ENCODE assay signal across 21 mouse cellular contexts in the genomic region with DNA sequence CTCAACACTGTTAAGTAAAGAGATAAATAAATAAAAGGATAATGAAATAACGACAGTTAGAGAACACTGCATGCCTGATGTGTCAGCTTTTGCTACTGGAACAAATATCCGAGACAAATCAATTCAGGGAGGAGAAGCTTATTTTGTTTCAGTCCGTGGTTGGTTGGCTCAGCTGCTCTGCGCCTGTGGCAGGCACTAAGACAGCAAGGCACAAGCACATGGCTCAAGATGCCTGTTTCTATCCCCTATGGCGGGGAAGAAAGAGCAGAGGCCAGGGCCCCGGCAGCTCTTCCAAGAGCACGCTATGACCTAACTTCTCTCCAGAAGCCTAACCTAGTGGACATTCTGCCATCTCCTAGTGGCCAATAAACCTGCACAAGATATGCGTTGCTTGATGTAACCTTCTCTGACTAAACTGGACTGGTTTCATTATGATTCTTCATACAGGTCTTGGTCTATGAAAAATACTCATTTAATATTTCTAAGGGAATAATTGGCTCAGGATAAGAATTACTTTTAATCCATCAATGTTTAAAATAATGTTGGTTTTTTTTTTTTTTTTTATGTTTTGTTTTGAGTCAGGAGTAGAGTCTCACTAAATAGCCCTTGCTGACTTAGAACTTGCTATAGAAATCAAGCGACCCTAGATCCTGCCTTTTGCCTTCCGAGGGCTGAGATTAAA. TPM values are rescaled to one million over a fixed set of nuclear protein-coding genes. Genes with fewer than 3 reads are reported as not detected.
DNase-seq lines count a peak whose midpoint lies in the region; ATAC-seq and TF ChIP-seq lines count a peak whose summit lies in the region.
"Had no signal": no experiment of that assay in that cellular context is flagged by ENCODE, and none has a peak within 500 bp of the region (broad histone marks: within the 10 kb centered on the region; RNA-seq: fewer than 3 reads in every experiment).

No protein-coding gene starts in this region.

- no peak for ATAC-seq in embryonic facial prominence, embryonic 11.5 days (replicated peaks; ENCODE audit: insufficient number of reproducible peaks, low FRiP score, low TSS enrichment, low read depth)
- ATAC-seq in hindbrain, embryonic 11.5 days (ENCODE audit: low FRiP score), result no peak
- ATAC-seq in midbrain, embryonic 14.5 days (ENCODE audit: low FRiP score, low TSS enrichment), result no peak; the same call in 1 of the 2 replicates
- ATAC-seq: intestine, postnatal 0 days had no signal

- no peak for TF ChIP-seq POLR2A in CH12.LX (IDR thresholded peaks at IDR 0.05; ENCODE audit: low read depth, low read length)

- no peak for TF ChIP-seq CTCF in CH12.LX (conservative IDR thresholded peaks at IDR 0.05 in 1 of 2, IDR thresholded peaks at IDR 0.05 in 1 of 2; ENCODE audit: low read depth in 2 of 2, low read length in 2 of 2)

- no peaks in the 10 kb centered on the region for H3K36me3 ChIP-seq in embryonic facial prominence, embryonic 11.5 days (replicated peaks; ENCODE audit: control insufficient read depth, insufficient read depth, low read depth, low read length)
- H3K36me3 ChIP-seq in embryonic facial prominence, embryonic 10.5 days (replicated peaks), result no peaks in the 10 kb centered on the region
- peaks cover 10 to 14% of the 10 kb centered on the region in 2 experiments for H3K36me3 ChIP-seq in CH12.LX (replicated peaks in 1 of 2; ENCODE audit: control insufficient read depth in 1 of 2, insufficient read depth in 1 of 2, low read length in 1 of 2)
- no peaks in the 10 kb centered on the region for H3K36me3 ChIP-seq in hindbrain, embryonic 11.5 days (ENCODE audit: control insufficient read depth, insufficient read depth, low read length)
- H3K36me3 ChIP-seq in midbrain, embryonic 14.5 days (ENCODE audit: control insufficient read depth, insufficient read depth, low read length), result no peaks in the 10 kb centered on the region
- H3K36me3 ChIP-seq: forebrain, embryonic 12.5 days; heart, embryonic 10.5 days; hindbrain, embryonic 15.5 days; kidney, embryonic 15.5 days; limb, embryonic 13.5 days; lung, embryonic 15.5 days; stomach, embryonic 15.5 days had no signal

- no peak for TF ChIP-seq RAD21 in CH12.LX (IDR thresholded peaks at IDR 0.05; ENCODE audit: low read depth, low read length)

- dilution Hi-C loops in CH12.LX (cut with MboI; ENCODE audit: extremely low pct_ligation_motif_present, extremely low pct_unique_long_range_greater_than_20kb, low sequenced_read_pairs), result no loop called here

- WGBS in embryonic facial prominence, embryonic 11.5 days, result 68% methylated on average over 10 of the region's 10 CpGs
- 74% methylated on average over 10 of the region's 10 CpGs for WGBS in embryonic facial prominence, embryonic 10.5 days
- WGBS in hindbrain, embryonic 11.5 days, result 54% methylated on average over 10 of the region's 10 CpGs
- WGBS in midbrain, embryonic 14.5 days, result 39% methylated on average over 10 of the region's 10 CpGs

- TF ChIP-seq EP300 in CH12.LX (IDR thresholded peaks at IDR 0.05; ENCODE audit: low read length), result 0 out of 2 replicates have a peak, but pooled peaks have one; percentile 36

- peaks cover 29% of the 10 kb centered on the region for H3K79me2 ChIP-seq in CH12.LX (replicated peaks; ENCODE audit: control insufficient read depth, extremely low read depth, insufficient read depth, poor library complexity, severe bottlenecking)

- no peak overlapping the region for H3K4me2 ChIP-seq in embryonic facial prominence, embryonic 11.5 days (ENCODE audit: low read depth, low read length)
- H3K4me2 ChIP-seq in CH12.LX (ENCODE audit: insufficient read depth, low read depth, poor library complexity, severe bottlenecking), result 0 out of 2 replicates have a peak overlapping the region, but pooled peaks have one; percentile 1
- no peak overlapping the region for H3K4me2 ChIP-seq in hindbrain, embryonic 11.5 days (replicated peaks; ENCODE audit: low read depth, low read length)
- H3K4me2 ChIP-seq in midbrain, embryonic 14.5 days (ENCODE audit: low read length), result no peak overlapping the region
- H3K4me2 ChIP-seq: forebrain, embryonic 12.5 days; hindbrain, embryonic 15.5 days; kidney, embryonic 15.5 days; limb, embryonic 13.5 days; lung, embryonic 15.5 days; stomach, embryonic 15.5 days had no signal

- H3K27ac ChIP-seq in embryonic facial prominence, embryonic 11.5 days (replicated peaks; ENCODE audit: low read depth, low read length), result no peak overlapping the region
- no peak overlapping the region for H3K27ac ChIP-seq in embryonic facial prominence, embryonic 10.5 days (replicated peaks)
- peak overlapping the region; percentile 69 for H3K27ac ChIP-seq in CH12.LX (ENCODE audit: insufficient read depth, low read depth)
- H3K27ac ChIP-seq in hindbrain, embryonic 11.5 days (ENCODE audit: low read depth, low read length), result no peak overlapping the region
- H3K27ac ChIP-seq in midbrain, embryonic 14.5 days (replicated peaks; ENCODE audit: low read depth, low read length), result no peak overlapping the region
- H3K27ac ChIP-seq: forebrain, embryonic 12.5 days; heart, embryonic 10.5 days; hindbrain, embryonic 15.5 days; kidney, embryonic 15.5 days; limb, embryonic 13.5 days; liver, embryonic 14.5 days; lung, embryonic 15.5 days; macrophage; stomach, embryonic 15.5 days had no signal

- H3K9ac ChIP-seq in embryonic facial prominence, embryonic 11.5 days (replicated peaks; ENCODE audit: low read length), result no peak overlapping the region
- H3K9ac ChIP-seq in CH12.LX (ENCODE audit: insufficient read depth, low read depth), result peak overlapping the region; percentile 84; the same call in 1 of the 2 replicates
- no peak overlapping the region for H3K9ac ChIP-seq in hindbrain, embryonic 11.5 days (ENCODE audit: low read depth, low read length)
- no peak overlapping the region for H3K9ac ChIP-seq in midbrain, embryonic 14.5 days (replicated peaks; ENCODE audit: low read length)
- H3K9ac ChIP-seq: forebrain, embryonic 12.5 days; hindbrain, embryonic 15.5 days; kidney, embryonic 15.5 days; limb, embryonic 13.5 days; liver, embryonic 14.5 days; lung, embryonic 15.5 days; stomach, embryonic 15.5 days had no signal

- DNase-seq in embryonic facial prominence, embryonic 11.5 days (ENCODE audit: low spot score), result peak; percentile 15
- DNase-seq in embryonic facial prominence, embryonic 10.5 days (ENCODE audit: low spot score), result no peak
- no peak for DNase-seq in CH12.LX (ENCODE audit: extremely low read depth)
- DNase-seq in hindbrain, embryonic 11.5 days (ENCODE audit: low spot score), result peak; percentile 13
- peak; percentile 62 for DNase-seq in midbrain, embryonic 14.5 days
- DNase-seq in adrenal gland, postnatal 14 days, result no peak
- DNase-seq in thymus, postnatal 10 days (ENCODE audit: low spot score in 2 of 2), result no peak
- DNase-seq: cerebellum, adult 2 months; gastrocnemius, postnatal 36 days; kidney, postnatal 4 days; thymus, adult 18-20 months had no signal

- H3K4me1 ChIP-seq in embryonic facial prominence, embryonic 11.5 days (ENCODE audit: control insufficient read depth, insufficient read depth, low read length), result no peaks in the 10 kb centered on the region
- no peaks in the 10 kb centered on the region for H3K4me1 ChIP-seq in embryonic facial prominence, embryonic 10.5 days
- peaks cover 3 to 44% of the 10 kb centered on the region in 2 experiments; a peak in 3 of 4 replicates for H3K4me1 ChIP-seq in CH12.LX (ENCODE audit: control insufficient read depth in 1 of 2, insufficient read depth in 2 of 2)
- no peaks in the 10 kb centered on the region for H3K4me1 ChIP-seq in hindbrain, embryonic 11.5 days (replicated peaks; ENCODE audit: control insufficient read depth, insufficient read depth, low read length)
- no peaks in the 10 kb centered on the region; the same call in 1 of the 2 replicates for H3K4me1 ChIP-seq in midbrain, embryonic 14.5 days (ENCODE audit: control insufficient read depth, insufficient read depth, low read length)
- H3K4me1 ChIP-seq: forebrain, embryonic 12.5 days; heart, embryonic 10.5 days; kidney, embryonic 15.5 days; limb, embryonic 13.5 days; lung, embryonic 15.5 days; stomach, embryonic 15.5 days had no signal

- no peaks in the 10 kb centered on the region for H3K27me3 ChIP-seq in embryonic facial prominence, embryonic 11.5 days (ENCODE audit: control insufficient read depth, insufficient read depth, low read length)
- H3K27me3 ChIP-seq in embryonic facial prominence, embryonic 10.5 days (replicated peaks; ENCODE audit: low read depth, poor library complexity, severe bottlenecking), result no peaks in the 10 kb centered on the region
- no peaks in the 10 kb centered on the region for H3K27me3 ChIP-seq in CH12.LX (replicated peaks)
- H3K27me3 ChIP-seq in hindbrain, embryonic 11.5 days (ENCODE audit: control insufficient read depth, insufficient read depth, low read length), result no peaks in the 10 kb centered on the region
- H3K27me3 ChIP-seq in midbrain, embryonic 14.5 days (ENCODE audit: control insufficient read depth, insufficient read depth, low read length), result no peaks in the 10 kb centered on the region
- H3K27me3 ChIP-seq: forebrain, embryonic 12.5 days; hindbrain, embryonic 15.5 days; kidney, embryonic 15.5 days; limb, embryonic 13.5 days; lung, embryonic 15.5 days; stomach, embryonic 15.5 days had no signal

- no peak overlapping the region for H3K4me3 ChIP-seq in embryonic facial prominence, embryonic 11.5 days (ENCODE audit: low read depth, low read length)
- no peak overlapping the region for H3K4me3 ChIP-seq in embryonic facial prominence, embryonic 10.5 days
- no peak overlapping the region for H3K4me3 ChIP-seq in CH12.LX (replicated peaks in 1 of 3; ENCODE audit: low read depth in 2 of 3, low read length in 2 of 3, poor library complexity in 1 of 3)
- H3K4me3 ChIP-seq in hindbrain, embryonic 11.5 days (ENCODE audit: low read depth, low read length), result no peak overlapping the region
- H3K4me3 ChIP-seq in midbrain, embryonic 14.5 days (replicated peaks; ENCODE audit: low read depth, low read length), result no peak overlapping the region
- H3K4me3 ChIP-seq: forebrain, embryonic 12.5 days; heart, embryonic 10.5 days; hindbrain, embryonic 15.5 days; kidney, embryonic 15.5 days; limb, embryonic 13.5 days; lung, embryonic 15.5 days; stomach, embryonic 15.5 days had no signal

- in situ Hi-C loops in CH12.LX (cut with MboI; ENCODE audit: low pct_ligation_motif_present, low pct_unique_long_range_greater_than_20kb, low sequenced_read_pairs), result no loop called here

- H3K9me3 ChIP-seq in embryonic facial prominence, embryonic 11.5 days (replicated peaks; ENCODE audit: control insufficient read depth, low read length), result no peaks in the 10 kb centered on the region
- H3K9me3 ChIP-seq in embryonic facial prominence, embryonic 10.5 days, result no peaks in the 10 kb centered on the region
- H3K9me3 ChIP-seq in CH12.LX (replicated peaks; ENCODE audit: low read length), result peaks cover 18% of the 10 kb centered on the region
- H3K9me3 ChIP-seq in hindbrain, embryonic 11.5 days (ENCODE audit: control insufficient read depth, low read length), result no peaks in the 10 kb centered on the region
- no peaks in the 10 kb centered on the region for H3K9me3 ChIP-seq in midbrain, embryonic 14.5 days (ENCODE audit: control insufficient read depth, low read length)
- H3K9me3 ChIP-seq: forebrain, embryonic 12.5 days; heart, embryonic 10.5 days; hindbrain, embryonic 15.5 days; kidney, embryonic 15.5 days; limb, embryonic 13.5 days; lung, embryonic 15.5 days; stomach, embryonic 15.5 days had no signal

RNA-seq across cellular contexts. Expression of gene Fbxo11, which starts 30.6 kb away (rescaled TPM):
- polyA plus RNA-seq in embryonic facial prominence, embryonic 11.5 days (2014; fragmentation: Nextera tagmentation; extraction: Ambion mirVana), result 31.5 and 36.4 TPM in 2 replicates
- polyA plus RNA-seq in embryonic facial prominence, embryonic 10.5 days (2016; fragmentation: Nextera tagmentation; extraction: Ambion mirVana), result 16.7 and 17.5 TPM in 2 replicates
- 32.1 and 37.6 TPM in 2 replicates for total RNA-seq in CH12.LX (2012; rRNA removed)
- total RNA-seq in CH12.LX (2014; rRNA removed), result 53.9 and 61.0 TPM in 2 replicates
- polyA plus RNA-seq in CH12.LX (2012; ENCODE audit: insufficient read length, low read depth), result 61.8 and 67.6 TPM in 2 replicates
- polyA plus RNA-seq in hindbrain, embryonic 11.5 days (2014; fragmentation: Nextera tagmentation; extraction: Ambion mirVana), result 41.5 and 44.7 TPM in 2 replicates
- 51.3 and 53.9 TPM in 2 replicates for polyA plus RNA-seq in midbrain, embryonic 14.5 days (2014; fragmentation: Nextera tagmentation; extraction: Ambion mirVana)
- total RNA-seq in adrenal gland, postnatal 14 days (2021), result 58.5 and 61.7 TPM in 2 replicates

Comparison
In these comparisons a context has a peak if more than half of its experiments do, and no peak if none do; other contexts are left out.
1. DNase-seq: peak in embryonic facial prominence, embryonic 11.5 days (single experiment), hindbrain, embryonic 11.5 days (single experiment) and midbrain, embryonic 14.5 days (single experiment); none in embryonic facial prominence, embryonic 10.5 days (single experiment), CH12.LX (single experiment), adrenal gland, postnatal 14 days (single experiment) and thymus, postnatal 10 days (0 of 2).